Mouse (Mus musculus) megakaryocyte, embryonic 14.5 days (primary cell): ENCODE results near the gene Txlng. TPM values are rescaled to one million over a fixed set of nuclear protein-coding genes. Genes with fewer than 3 reads are reported as not detected.

Experiments
- H3K27me3 ChIP-seq: replicated peaks from 2 replicates; pipeline ENCODE3; 2012; ENCODE audit warnings: inconsistent platforms
- H3K36me3 ChIP-seq: replicated peaks from 2 replicates; pipeline ENCODE3; 2012; ENCODE audit warnings: low read length, inconsistent platforms, mixed read lengths
- H3K4me1 ChIP-seq: 2 replicates; pipeline ENCODE4 v1.6.1; 2012; ENCODE audit warnings: inconsistent platforms
- H3K4me3 ChIP-seq: replicated peaks from 2 replicates; pipeline ENCODE3; 2012; ENCODE audit warnings: moderate library complexity, mild to moderate bottlenecking, inconsistent platforms
- H3K9me3 ChIP-seq: 2 replicates; pipeline ENCODE4 v1.6.1; 2012; ENCODE audit warnings: inconsistent platforms
- FLI1 ChIP-seq: IDR thresholded peaks from 2 replicates; pipeline ENCODE4 v1.6.1; 2012; ENCODE audit warnings: low read length, inconsistent platforms, mixed read lengths
- GATA1 ChIP-seq: IDR thresholded peaks from 3 replicates; pipeline ENCODE4 v1.6.1; 2012; ENCODE audit warnings: mixed read lengths, low read length, inconsistent platforms, borderline replicate concordance
- polyA plus RNA-seq: library from polyadenylated mRNA; stranded (reverse); fragments of >175 nt; gene quantifications from 2 replicates; pipeline ENCODE4 v1.2.3, GENCODE M21; 2012; ENCODE audit warnings: low replicate concordance; ENCODE audit not compliant: insufficient read depth

Txlng gene
- polyA plus RNA-seq, 1 experiment, result 1.6 TPM

GRCm38 (mm10) chrX:162736140-162736659 is 93.1 kb downstream of the Txlng start:
- peaks cover 4% of the 10 kb centered on the region; the same call in 1 of the 2 replicates for H3K4me1 ChIP-seq
- peaks cover 4% of the 10 kb centered on the region for H3K27me3 ChIP-seq
- no peak for TF ChIP-seq FLI1
- no peak for TF ChIP-seq GATA1
- H3K9me3 ChIP-seq, result no peaks in the 10 kb centered on the region
- H3K36me3 ChIP-seq, result no peaks in the 10 kb centered on the region
- H3K4me3 ChIP-seq, result peak overlapping the region; percentile 86

GRCm38 (mm10) chrX:162734997-162735929 is 94.0 kb downstream of the Txlng start:
- H3K4me3 ChIP-seq, result peak overlapping the region; percentile 86
- TF ChIP-seq FLI1 (no peak), GATA1 (no peak)
- H3K9me3 ChIP-seq, result no peaks in the 10 kb centered on the region
- H3K36me3 ChIP-seq, result no peaks in the 10 kb centered on the region
- peaks cover 4% of the 10 kb centered on the region; the same call in 1 of the 2 replicates for H3K4me1 ChIP-seq
- peaks cover 4% of the 10 kb centered on the region for H3K27me3 ChIP-seq

- H3K36me3 ChIP-seq, result no peaks in the 10 kb centered on the region
- TF ChIP-seq FLI1 (no peak), GATA1 (no peak)
Observed at GRCm38 (mm10) chrX:162730031-162730430, 99.2 kb downstream of the Txlng start.

More at GRCm38 (mm10) chrX:162730031-162730430, 99.2 kb downstream of the Txlng start:
- H3K4me3 ChIP-seq, result no peak overlapping the region
- H3K9me3 ChIP-seq, result no peaks in the 10 kb centered on the region
- H3K27me3 ChIP-seq, result peaks cover 7% of the 10 kb centered on the region
- H3K4me1 ChIP-seq, result peaks cover 7% of the 10 kb centered on the region

Other genes with a start within 250 kb of the Txlng start
- gene Reps2, start 185.8 kb downstream of the Txlng start, polyA plus RNA-seq, result not detected in 2 replicates
- gene Rbbp7, start 69.1 kb downstream of the Txlng start, polyA plus RNA-seq, result 3.9 and 30.8 TPM in 2 replicates
- 9.4 TPM in 1 of 2 replicates, not detected in the other for gene Syap1, start 59.0 kb upstream of the Txlng start, polyA plus RNA-seq
- 2.9 TPM in 1 of 2 replicates, not detected in the other for gene Ctps2, start 71.8 kb upstream of the Txlng start, polyA plus RNA-seq
- gene S100g, start 135.1 kb upstream of the Txlng start, polyA plus RNA-seq, result not detected in 2 replicates